Mouse (Mus musculus): ENCODE results near the gene Lrrc28.

DNA sequence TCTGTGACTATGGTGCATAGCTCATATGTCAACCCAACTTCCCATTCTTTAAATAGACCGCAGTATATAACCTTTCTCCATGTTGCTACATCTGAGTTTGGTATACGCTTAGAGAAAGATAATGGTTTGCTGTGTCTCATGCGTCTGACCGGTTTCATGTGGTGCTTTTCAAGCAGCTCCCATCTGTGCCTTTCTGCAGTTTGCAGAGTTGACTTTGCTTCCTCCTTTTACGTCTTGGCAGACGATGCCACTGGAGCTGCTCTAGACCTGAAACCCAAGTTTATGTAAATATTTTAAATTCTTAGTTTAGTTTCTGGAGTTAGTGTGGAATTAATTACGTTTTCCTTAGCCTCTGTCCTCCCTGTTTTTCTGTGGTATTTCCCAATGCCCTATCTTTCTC lies 9.6 kb upstream of the Lrrc28 start:
- TF ChIP-seq USF1 (IDR thresholded peaks at IDR 0.05; ENCODE audit: low read depth): no peak
- no peak for TF ChIP-seq CTCF (IDR thresholded peaks at IDR 0.05; ENCODE audit: control insufficient read depth, insufficient read depth, insufficient read length)
